Mouse (Mus musculus): ENCODE results near the gene Mtus2. TPM values are rescaled to one million over a fixed set of nuclear protein-coding genes. Genes with fewer than 3 reads are reported as not detected.

Mtus2 gene
- polyA plus RNA-seq, 3 experiments from 2014 or later: 1.9 to 10.2 (median 2.5) TPM

GRCm38 (mm10) chr5:148349327-148350011, 392.3 kb downstream of the Mtus2 start:
- no peak for ATAC-seq

- ATAC-seq: no peak
Measured at GRCm38 (mm10) chr5:148353429-148353828, 396.3 kb downstream of the Mtus2 start.

- ATAC-seq: no peak
Measured at GRCm38 (mm10) chr5:148354536-148354935, 397.4 kb downstream of the Mtus2 start.

GRCm38 (mm10) chr5:148355822-148356221, 398.7 kb downstream of the Mtus2 start:
- no peak for ATAC-seq

GRCm38 (mm10) chr5:148357168-148357567, 400.0 kb downstream of the Mtus2 start:
- ATAC-seq: no peak

- no peak for ATAC-seq
Measured at GRCm38 (mm10) chr5:148359131-148359530, 402.0 kb downstream of the Mtus2 start.

GRCm38 (mm10) chr5:148360922-148361758, 404.0 kb downstream of the Mtus2 start:
- no peak for ATAC-seq

GRCm38 (mm10) chr5:148361759-148362010, 404.6 kb downstream of the Mtus2 start:
- no peak for ATAC-seq

GRCm38 (mm10) chr5:148362296-148362695, 405.2 kb downstream of the Mtus2 start:
- ATAC-seq: no peak

GRCm38 (mm10) chr5:148363441-148364113, 406.5 kb downstream of the Mtus2 start:
- no peak for ATAC-seq

Other genes with a start within 250 kb of the Mtus2 start
- not detected for gene Flt1, start 231.3 kb upstream of the Mtus2 start, polyA plus RNA-seq (2017; shearing (Covaris generic))
- 100 to 1,000 TPM; 258 to 715 (median 487) TPM for gene Pomp, start 96.9 kb upstream of the Mtus2 start, polyA plus RNA-seq (2017; shearing (Covaris generic))
- 10 to 100 TPM; 13.4 to 29.6 (median 21.5) TPM for gene Slc46a3, start 62.5 kb upstream of the Mtus2 start, polyA plus RNA-seq (2017; shearing (Covaris generic))

Data from inflammation-experienced regulatory T-cells, adult 6 months (primary cell).